Mouse (Mus musculus) liver, embryonic 14.5 days (tissue): ENCODE data around the gene Adamts13.

Experiments
- CTCF ChIP-seq: IDR thresholded peaks from 2 replicates; pipeline ENCODE4 v1.5.1; 2016; ENCODE audit warnings: antibody characterized with exemption, low read depth, control low read depth
- EP300 ChIP-seq: IDR thresholded peaks from 2 replicates; pipeline ENCODE4 v1.6.1; 2016; ENCODE audit warnings: antibody characterized with exemption, low read depth

- TF ChIP-seq EP300 = no peak
- no peak for TF ChIP-seq CTCF
Measured at GRCm38 (mm10) chr2:27044641-27045040, 71.4 kb downstream of the Adamts13 start.
